Mouse (Mus musculus) hindbrain, embryonic 16.5 days (tissue): Measurements from ENCODE around the gene Wiz. TPM values are rescaled to one million over a fixed set of nuclear protein-coding genes. Genes with fewer than 3 reads are reported as not detected.
A peak's percentile ranks its signal among the peaks of the same experiment; 100 is the strongest.

Experiments used
- ATAC-seq: fragments of 200-750 bp; cut with Nextera tagmentation; 2 replicates; pipeline ENCODE4 v1.8.0; 2017; ENCODE audit warnings: moderate TSS enrichment, moderate library complexity
- H3K27ac ChIP-seq: fragments of 300-500 bp; sonication (generic); 2 replicates; pipeline ENCODE4 v1.5.1; 2014; ENCODE audit warnings: low read depth, mild to moderate bottlenecking, control low read depth, low read length, moderate library complexity
- H3K27me3 ChIP-seq: fragments of 300-500 bp; sonication (generic); replicated peaks from 2 replicates; pipeline ENCODE4 v1.6.1; 2014; ENCODE audit warnings: low read length; ENCODE audit not compliant: control insufficient read depth, insufficient read depth
- H3K36me3 ChIP-seq: fragments of 300-500 bp; sonication (generic); 2 replicates; pipeline ENCODE4 v1.6.1; 2014; ENCODE audit warnings: mild to moderate bottlenecking, low read length, moderate library complexity, mixed read lengths; ENCODE audit not compliant: control insufficient read depth, insufficient read depth
- H3K4me1 ChIP-seq: fragments of 300-500 bp; sonication (generic); 2 replicates; pipeline ENCODE4 v1.6.1; 2014; ENCODE audit warnings: low read depth, low read length; ENCODE audit not compliant: control insufficient read depth, insufficient read depth
- H3K4me2 ChIP-seq: fragments of 300-500 bp; sonication (generic); 2 replicates; pipeline ENCODE4 v1.6.1; 2014; ENCODE audit warnings: mild to moderate bottlenecking, low read length, control low read depth, moderate library complexity
- H3K4me3 ChIP-seq: fragments of 300-500 bp; sonication (generic); 2 replicates; pipeline ENCODE4 v1.5.1; 2014; ENCODE audit warnings: mild to moderate bottlenecking, low read length, control low read depth, moderate library complexity
- H3K9ac ChIP-seq: fragments of 300-500 bp; sonication (generic); 2 replicates; pipeline ENCODE4 v1.6.1; 2014; ENCODE audit warnings: low read depth, mild to moderate bottlenecking, control low read depth, low read length, moderate library complexity
- H3K9me3 ChIP-seq: fragments of 300-500 bp; sonication (generic); 2 replicates; pipeline ENCODE4 v1.6.1; 2014; ENCODE audit warnings: mild to moderate bottlenecking, low read length, moderate library complexity; ENCODE audit not compliant: control insufficient read depth
- WGBS: fragments of 180-500 bp; shearing (Covaris S2); extraction: QIAGEN DNeasy Blood & Tissue Kit; methylation state at CpG from one replicate; pipeline ENCODE4 v1.1.7; 2014; 5-methylcytosine and 5-hydroxymethylcytosine counted together
- polyA plus RNA-seq: library from polyadenylated mRNA; unstranded; fragments of >200 nt; fragmentation: Nextera tagmentation; extraction: Ambion mirVana; gene quantifications from 2 replicates; pipeline ENCODE4 v1.2.1, GENCODE M21; 2015

Gene Wiz
- polyA plus RNA-seq, 1 experiment from 2014 or later: 28.5 TPM

DNA sequence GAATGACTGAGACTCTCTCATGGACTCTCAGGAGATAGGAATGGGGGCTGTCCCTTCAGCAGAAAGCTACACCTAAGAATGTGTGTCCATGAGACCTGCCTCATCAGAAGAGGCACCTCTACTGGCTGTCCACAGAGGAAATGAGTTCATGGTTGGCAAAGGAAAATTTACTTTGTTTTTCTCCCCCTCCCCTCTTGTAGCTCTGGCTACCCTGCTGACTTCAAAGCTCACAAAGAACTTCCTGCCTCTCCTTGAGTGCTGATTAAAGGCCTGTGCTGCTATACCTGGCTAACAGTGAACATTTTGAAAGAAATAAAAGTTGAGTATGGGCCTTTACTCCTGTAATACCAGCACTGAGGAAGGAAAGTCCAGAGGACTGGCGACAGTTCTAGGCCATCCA is 48.1 kb downstream of the Wiz start:
- ATAC-seq: no peak
- H3K4me2 ChIP-seq: no peak overlapping the region
- H3K36me3 ChIP-seq: peaks cover 20% of the 10 kb centered on the region
- no peaks in the 10 kb centered on the region for H3K27me3 ChIP-seq
- no peaks in the 10 kb centered on the region for H3K9me3 ChIP-seq
- H3K9ac ChIP-seq: no peak overlapping the region
- H3K4me1 ChIP-seq: no peaks in the 10 kb centered on the region
- no peak overlapping the region for H3K27ac ChIP-seq
- no peak overlapping the region for H3K4me3 ChIP-seq
- 96% methylated on average over 1 of the region's 1 CpGs for WGBS

- no peak overlapping the region for H3K4me2 ChIP-seq
- no peak for ATAC-seq
- H3K4me1 ChIP-seq: no peaks in the 10 kb centered on the region
- no peak overlapping the region for H3K9ac ChIP-seq
- H3K27me3 ChIP-seq: no peaks in the 10 kb centered on the region
- 88% methylated on average over 1 of the region's 1 CpGs for WGBS
- no peaks in the 10 kb centered on the region for H3K9me3 ChIP-seq
- H3K27ac ChIP-seq: no peak overlapping the region
- no peak overlapping the region for H3K4me3 ChIP-seq
- H3K36me3 ChIP-seq: peaks cover 26% of the 10 kb centered on the region
Observed at GRCm38 (mm10) chr17:32340110-32340509, 49.1 kb downstream of the Wiz start.

GRCm38 (mm10) chr17:32335869-32336268 is 53.4 kb downstream of the Wiz start:
- no peaks in the 10 kb centered on the region for H3K27me3 ChIP-seq
- H3K4me3 ChIP-seq: no peak overlapping the region
- H3K4me1 ChIP-seq: no peaks in the 10 kb centered on the region
- H3K27ac ChIP-seq: no peak overlapping the region
- no peak overlapping the region for H3K4me2 ChIP-seq
- H3K36me3 ChIP-seq: peaks cover 58% of the 10 kb centered on the region
- H3K9ac ChIP-seq: no peak overlapping the region
- H3K9me3 ChIP-seq: no peaks in the 10 kb centered on the region
- WGBS: 93% methylated on average over 2 of the region's 2 CpGs
- no peak for ATAC-seq

DNA sequence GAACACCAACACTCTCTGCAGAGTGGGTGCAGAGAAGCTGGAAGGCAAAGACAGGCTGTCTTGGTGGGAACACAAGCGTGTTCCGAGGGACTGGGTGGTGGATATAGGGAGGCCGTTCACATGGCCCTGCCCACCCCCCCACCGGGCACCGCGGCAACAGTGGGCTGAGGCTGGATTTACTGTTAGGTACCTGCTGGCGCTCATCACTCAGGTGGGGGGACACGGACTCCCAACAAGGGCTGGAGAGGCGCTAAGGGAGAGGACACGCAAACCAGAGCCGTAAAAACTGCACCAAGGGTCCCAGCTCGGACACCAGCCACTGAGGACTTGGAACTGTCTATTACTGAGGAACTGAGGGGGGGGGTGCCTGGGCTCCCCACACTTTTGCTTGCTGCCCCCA is 54.3 kb downstream of the Wiz start:
- no peak overlapping the region for H3K4me2 ChIP-seq
- H3K4me3 ChIP-seq: no peak overlapping the region
- H3K9me3 ChIP-seq: no peaks in the 10 kb centered on the region
- ATAC-seq: no peak
- H3K27me3 ChIP-seq: no peaks in the 10 kb centered on the region
- peaks cover 58% of the 10 kb centered on the region for H3K36me3 ChIP-seq
- no peak overlapping the region for H3K27ac ChIP-seq
- WGBS: 95% methylated on average over 12 of the region's 12 CpGs
- no peaks in the 10 kb centered on the region for H3K4me1 ChIP-seq
- no peak overlapping the region for H3K9ac ChIP-seq

- Histone ChIP-seq H3K27ac (no peak overlapping the region), H3K36me3 (peaks cover 56% of the 10 kb centered on the region), H3K4me2 (no peak overlapping the region), H3K4me3 (no peak overlapping the region), H3K9me3 (no peaks in the 10 kb centered on the region), H3K9ac (no peak overlapping the region), H3K27me3 (no peaks in the 10 kb centered on the region), H3K4me1 (no peaks in the 10 kb centered on the region)
- 0 out of 2 replicates have a peak, but pooled peaks have one; percentile 22 for ATAC-seq
- 88% methylated on average over 31 of the region's 31 CpGs for WGBS
Observed at GRCm38 (mm10) chr17:32333675-32334303, 55.5 kb downstream of the Wiz start.

GRCm38 (mm10) chr17:32327501-32327900 is 61.7 kb downstream of the Wiz start:
- Histone ChIP-seq H3K36me3 (peaks cover 19% of the 10 kb centered on the region), H3K4me2 (no peak overlapping the region)
- ATAC-seq: no peak

DNA sequence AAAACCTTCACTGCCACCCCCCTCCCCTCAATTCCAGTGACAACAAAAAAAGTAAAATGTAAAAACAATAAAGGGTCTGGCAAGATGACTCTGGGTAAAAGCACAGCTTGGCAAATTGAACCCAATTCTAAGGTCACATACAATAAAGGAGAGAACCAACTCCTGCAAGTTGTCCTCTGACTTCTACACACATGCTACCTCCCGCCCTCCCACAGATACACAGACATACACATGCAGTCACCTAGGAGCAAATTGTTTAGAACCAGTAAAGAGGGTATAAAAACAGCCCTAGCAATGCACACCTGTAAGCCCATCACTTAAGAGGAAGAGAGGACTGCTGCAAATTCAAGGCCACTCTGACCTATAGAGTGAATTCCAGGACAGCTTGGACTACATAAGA is 66.4 kb downstream of the Wiz start:
- Histone ChIP-seq H3K36me3 (peaks cover 12% of the 10 kb centered on the region), H3K27me3 (no peaks in the 10 kb centered on the region), H3K4me1 (peaks cover 9% of the 10 kb centered on the region), H3K4me2 (no peak overlapping the region), H3K9me3 (no peaks in the 10 kb centered on the region), H3K9ac (no peak overlapping the region), H3K27ac (no peak overlapping the region), H3K4me3 (no peak overlapping the region)
- no peak for ATAC-seq
- 94% methylated on average over 1 of the region's 1 CpGs for WGBS

More at GRCm38 (mm10) chr17:32327501-32327900, 61.7 kb downstream of the Wiz start:
- Histone ChIP-seq H3K27ac (no peak overlapping the region), H3K9ac (no peak overlapping the region), H3K27me3 (no peaks in the 10 kb centered on the region), H3K9me3 (no peaks in the 10 kb centered on the region), H3K4me3 (no peak overlapping the region), H3K4me1 (no peaks in the 10 kb centered on the region)

GRCm38 (mm10) chr17:32321836-32322235 is 67.4 kb downstream of the Wiz start:
- Histone ChIP-seq H3K4me3 (peak overlapping the region; percentile 78), H3K36me3 (peaks cover 15% of the 10 kb centered on the region), H3K4me1 (peaks cover 9% of the 10 kb centered on the region), H3K27me3 (no peaks in the 10 kb centered on the region), H3K9ac (peak overlapping the region; percentile 78), H3K27ac (peak overlapping the region; percentile 82), H3K4me2 (peak overlapping the region; percentile 67), H3K9me3 (no peaks in the 10 kb centered on the region)
- no peak; the same call in 1 of the 2 replicates for ATAC-seq
- 25% methylated on average over 6 of the region's 6 CpGs for WGBS

DNA sequence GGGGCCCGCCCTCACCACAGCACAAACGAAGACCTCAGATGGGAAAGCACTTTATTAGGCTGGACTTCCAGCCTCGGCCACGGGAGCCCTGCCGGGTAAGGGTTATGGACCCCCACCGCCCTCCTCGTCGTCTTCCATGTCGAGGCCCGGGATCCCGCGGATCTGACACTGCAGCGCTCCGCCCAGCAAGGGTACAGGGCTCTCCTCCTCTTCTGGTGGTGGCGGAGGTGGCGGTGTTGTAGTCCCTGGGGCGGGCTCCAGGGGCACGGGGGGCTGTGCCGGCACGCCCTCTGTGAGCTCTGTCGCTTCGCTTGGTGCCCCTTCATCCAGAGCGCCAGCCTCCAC is 67.9 kb downstream of the Wiz start:
- H3K27me3 ChIP-seq: no peaks in the 10 kb centered on the region
- WGBS: 0% methylated on average over 12 of the region's 23 CpGs
- ATAC-seq: peak; percentile 77

More for the DNA sequence above, 67.9 kb downstream of the Wiz start:
- Histone ChIP-seq H3K4me3 (peak overlapping the region; percentile 78), H3K9me3 (no peaks in the 10 kb centered on the region), H3K27ac (peak overlapping the region; percentile 82), H3K4me2 (peak overlapping the region; percentile 67), H3K4me1 (peaks cover 9% of the 10 kb centered on the region), H3K36me3 (peaks cover 15% of the 10 kb centered on the region), H3K9ac (peak overlapping the region; percentile 78)
